Mouse (Mus musculus) CH12.LX (cell line): ENCODE data around the gene Mmp10. TPM values are rescaled to one million over a fixed set of nuclear protein-coding genes. Genes with fewer than 3 reads are reported as not detected.
A peak's percentile ranks its signal among the peaks of the same experiment; 100 is the strongest.

ENCODE experiments used
- DNase-seq: peaks from one replicate; pipeline ENCODE4 v3.0.0-alpha.2; 2013; ENCODE audit errors: extremely low read depth
- H3K27ac ChIP-seq: 2 replicates; pipeline ENCODE4 v1.5.1; 2012; ENCODE audit warnings: low read depth, mild to moderate bottlenecking, control low read depth, moderate library complexity; ENCODE audit not compliant: insufficient read depth
- H3K27me3 ChIP-seq: replicated peaks from 2 replicates; pipeline ENCODE3; 2012; ENCODE audit warnings: inconsistent platforms
- H3K36me3 ChIP-seq, 2 experiments: replicated peaks in 1 of 2; 2 replicates each; pipeline versions ENCODE3 to v1.6.1; 2012; ENCODE audit warnings: inconsistent platforms in 1 of 2, low read length in 1 of 2, mild to moderate bottlenecking in 1 of 2, mixed read lengths in 1 of 2, moderate library complexity in 1 of 2; ENCODE audit not compliant: control insufficient read depth in 1 of 2, insufficient read depth in 1 of 2
- H3K4me1 ChIP-seq, 2 experiments: 2 replicates each; pipeline ENCODE4 v1.6.1; 2012; ENCODE audit warnings: inconsistent platforms in 1 of 2, moderate library complexity in 1 of 2; ENCODE audit not compliant: insufficient read depth in 2 of 2, control insufficient read depth in 1 of 2
- H3K4me2 ChIP-seq: 2 replicates; pipeline ENCODE4 v1.6.1; 2012; ENCODE audit warnings: low read depth, mild to moderate bottlenecking, control low read depth; ENCODE audit not compliant: poor library complexity, insufficient read depth, severe bottlenecking
- H3K4me3 ChIP-seq, 3 experiments: fragments of 150-350 bp in 1 of 3; sonication (generic) in 1 of 3; replicated peaks in 1 of 3; 2 replicates each; pipeline versions ENCODE3 to v1.5.1; 2011 to 2012; ENCODE audit warnings: low read depth in 2 of 3, low read length in 2 of 3, mild to moderate bottlenecking in 2 of 3, moderate library complexity in 2 of 3, control low read depth in 1 of 3, improper control_type of control experiment in 1 of 3, inconsistent platforms in 1 of 3, mixed read lengths in 1 of 3; ENCODE audit not compliant: poor library complexity in 1 of 3
- H3K79me2 ChIP-seq: replicated peaks from 2 replicates; pipeline ENCODE4 v1.6.1; 2012; ENCODE audit warnings: mild to moderate bottlenecking, moderate library complexity; ENCODE audit not compliant: control insufficient read depth, poor library complexity, insufficient read depth, severe bottlenecking; ENCODE audit errors: extremely low read depth
- H3K9ac ChIP-seq: 2 replicates; pipeline ENCODE4 v1.6.1; 2012; ENCODE audit warnings: low read depth, mild to moderate bottlenecking, control low read depth, moderate library complexity; ENCODE audit not compliant: insufficient read depth
- H3K9me3 ChIP-seq: replicated peaks from 2 replicates; pipeline ENCODE3; 2012; ENCODE audit warnings: low read length, inconsistent platforms, mixed read lengths
- CHD1 ChIP-seq: IDR thresholded peaks from 2 replicates; pipeline ENCODE4 v1.6.1; 2012; ENCODE audit warnings: low read depth, low read length, improper control_type of control experiment, inconsistent platforms
- CHD2 ChIP-seq: IDR thresholded peaks from 2 replicates; pipeline ENCODE4 v1.6.1; 2011; ENCODE audit warnings: low read length, improper control_type of control experiment
- E2F4 ChIP-seq: IDR thresholded peaks from 2 replicates; pipeline ENCODE4 v1.6.1; 2011; ENCODE audit warnings: low read depth, low read length, improper control_type of control experiment; ENCODE audit not compliant: insufficient replicate concordance
- ELF1 ChIP-seq: IDR thresholded peaks from 2 replicates; pipeline ENCODE4 v1.6.1; 2014; ENCODE audit warnings: low read depth, mild to moderate bottlenecking, inconsistent platforms, low read length, improper control_type of control experiment
- EP300 ChIP-seq: IDR thresholded peaks from 2 replicates; pipeline ENCODE4 v1.6.1; 2011; ENCODE audit warnings: low read length, improper control_type of control experiment
- ETS1 ChIP-seq: conservative IDR thresholded peaks from 2 replicates; pipeline ENCODE4 v1.6.1; 2012; ENCODE audit warnings: low read depth, mild to moderate bottlenecking, inconsistent platforms, low read length, improper control_type of control experiment, moderate library complexity
- GABPA ChIP-seq: IDR thresholded peaks from 2 replicates; pipeline ENCODE4 v1.6.1; 2012; ENCODE audit warnings: low read depth, low read length, improper control_type of control experiment, inconsistent platforms; ENCODE audit not compliant: insufficient replicate concordance
- HCFC1 ChIP-seq: IDR thresholded peaks from 2 replicates; pipeline ENCODE4 v1.6.1; 2012; ENCODE audit warnings: low read depth, mild to moderate bottlenecking, inconsistent platforms, low read length, improper control_type of control experiment
- JUN ChIP-seq: IDR thresholded peaks from 2 replicates; pipeline ENCODE4 v1.6.1; 2011; ENCODE audit warnings: low read depth, mild to moderate bottlenecking, low read length, improper control_type of control experiment, moderate library complexity; ENCODE audit not compliant: insufficient read depth
- JUND ChIP-seq: conservative IDR thresholded peaks from 2 replicates; pipeline ENCODE4 v1.6.1; 2011; ENCODE audit warnings: low read depth, low read length, improper control_type of control experiment
- KAT2A ChIP-seq: IDR thresholded peaks from 2 replicates; pipeline ENCODE4 v1.6.1; 2012; ENCODE audit warnings: low read length, improper control_type of control experiment, inconsistent platforms; ENCODE audit not compliant: insufficient replicate concordance
- MAFK ChIP-seq: IDR thresholded peaks from 2 replicates; pipeline ENCODE4 v1.6.1; 2011; ENCODE audit warnings: low read length, improper control_type of control experiment; ENCODE audit not compliant: insufficient replicate concordance
- MAX ChIP-seq: IDR thresholded peaks from 2 replicates; pipeline ENCODE4 v1.6.1; 2011; ENCODE audit warnings: low read length, improper control_type of control experiment
- MAZ ChIP-seq: IDR thresholded peaks from 2 replicates; pipeline ENCODE4 v1.6.1; 2012; ENCODE audit warnings: low read depth, mild to moderate bottlenecking, inconsistent platforms, low read length, improper control_type of control experiment, moderate library complexity
- MEF2A ChIP-seq: IDR thresholded peaks from 2 replicates; pipeline ENCODE4 v1.6.1; 2014; ENCODE audit warnings: low read depth, mild to moderate bottlenecking, inconsistent platforms, low read length, improper control_type of control experiment, borderline replicate concordance
- MXI1 ChIP-seq: IDR thresholded peaks from 2 replicates; pipeline ENCODE4 v1.6.1; 2011; ENCODE audit warnings: mild to moderate bottlenecking, low read depth, low read length, improper control_type of control experiment
- MYC ChIP-seq: IDR thresholded peaks from 2 replicates; pipeline ENCODE4 v1.6.1; 2011; ENCODE audit warnings: low read depth, mild to moderate bottlenecking, improper control_type of control experiment, low read length
- NELFE ChIP-seq: IDR thresholded peaks from 2 replicates; pipeline ENCODE4 v1.6.1; 2011; ENCODE audit warnings: low read depth, low read length, improper control_type of control experiment
- PAX5 ChIP-seq: IDR thresholded peaks from 2 replicates; pipeline ENCODE4 v1.6.1; 2012; ENCODE audit warnings: low read length, inconsistent platforms, mixed read lengths
- POLR2A ChIP-seq: IDR thresholded peaks from 2 replicates; pipeline ENCODE4 v1.6.1; 2011; ENCODE audit warnings: low read depth, mild to moderate bottlenecking, improper control_type of control experiment, low read length
- POLR2AphosphoS2 ChIP-seq: IDR thresholded peaks from 2 replicates; pipeline ENCODE4 v1.6.1; 2011; ENCODE audit warnings: low read depth, low read length, improper control_type of control experiment
- RAD21 ChIP-seq: IDR thresholded peaks from 2 replicates; pipeline ENCODE4 v1.6.1; 2011; ENCODE audit warnings: low read depth, mild to moderate bottlenecking, low read length, improper control_type of control experiment, moderate library complexity
- RCOR1 ChIP-seq: conservative IDR thresholded peaks from 2 replicates; pipeline ENCODE4 v1.6.1; 2012; ENCODE audit warnings: low read depth, mild to moderate bottlenecking, inconsistent platforms, low read length, improper control_type of control experiment
- TBP ChIP-seq: conservative IDR thresholded peaks from 2 replicates; pipeline ENCODE4 v1.6.1; 2011; ENCODE audit warnings: low read depth, low read length, improper control_type of control experiment
- TCF12 ChIP-seq: IDR thresholded peaks from 2 replicates; pipeline ENCODE4 v1.6.1; 2014; ENCODE audit warnings: low read depth, mild to moderate bottlenecking, inconsistent platforms, low read length, improper control_type of control experiment
- UBTF ChIP-seq: IDR thresholded peaks from 2 replicates; pipeline ENCODE4 v1.6.1; 2012; ENCODE audit warnings: low read depth, mild to moderate bottlenecking, inconsistent platforms, low read length, improper control_type of control experiment, moderate library complexity
- USF1 ChIP-seq: IDR thresholded peaks from 2 replicates; pipeline ENCODE4 v1.6.1; 2014; ENCODE audit warnings: low read depth, mild to moderate bottlenecking, inconsistent platforms, low read length, improper control_type of control experiment
- USF2 ChIP-seq: conservative IDR thresholded peaks from 2 replicates; pipeline ENCODE4 v1.6.1; 2011; ENCODE audit warnings: low read depth, low read length, improper control_type of control experiment
- ZC3H11A ChIP-seq: IDR thresholded peaks from 2 replicates; pipeline ENCODE4 v1.6.1; 2012; ENCODE audit warnings: low read depth, mild to moderate bottlenecking, inconsistent platforms, low read length, improper control_type of control experiment
- ZMIZ1 ChIP-seq: IDR thresholded peaks from 2 replicates; pipeline ENCODE4 v1.6.1; 2012; ENCODE audit warnings: low read depth, mild to moderate bottlenecking, inconsistent platforms, low read length, improper control_type of control experiment
- ZNF384 ChIP-seq: IDR thresholded peaks from 2 replicates; pipeline ENCODE4 v1.6.1; 2012; ENCODE audit warnings: low read depth, low read length, improper control_type of control experiment, inconsistent platforms
- dilution Hi-C: fragments of 300-500 bp; cut with MboI; formaldehyde crosslinking; loops from 2 replicates; pipeline ENCODE4 v1.14.3; 2020; ENCODE audit warnings: low sequenced_read_pairs; ENCODE audit not compliant: extremely low pct_unique_long_range_greater_than_20kb, extremely low pct_ligation_motif_present
- in situ Hi-C: fragments of 300-500 bp; cut with MboI; formaldehyde crosslinking; loops from 3 replicates; pipeline ENCODE4 v1.14.3; 2019; ENCODE audit warnings: low sequenced_read_pairs, low pct_ligation_motif_present, low pct_unique_long_range_greater_than_20kb, mixed read lengths
- polyA plus RNA-seq: library from polyadenylated mRNA; unstranded; fragments of >175 nt; gene quantifications from 2 replicates; pipeline ENCODE4 v1.2.1, GENCODE M21; 2012; ENCODE audit warnings: low read depth; ENCODE audit not compliant: insufficient read length
- total RNA-seq, 2 experiments: library from RNA; depleted of rRNA; stranded (reverse); fragments of 300-350 nt in 1 of 2; fragments of >200 nt in 1 of 2; gene quantifications; 2 replicates each; pipeline ENCODE4 v1.2.3; 2012 to 2014

Gene Mmp10
- total and polyA plus RNA-seq, 3 experiments = 1.4 to 4.2 (median 1.9) TPM

DNA sequence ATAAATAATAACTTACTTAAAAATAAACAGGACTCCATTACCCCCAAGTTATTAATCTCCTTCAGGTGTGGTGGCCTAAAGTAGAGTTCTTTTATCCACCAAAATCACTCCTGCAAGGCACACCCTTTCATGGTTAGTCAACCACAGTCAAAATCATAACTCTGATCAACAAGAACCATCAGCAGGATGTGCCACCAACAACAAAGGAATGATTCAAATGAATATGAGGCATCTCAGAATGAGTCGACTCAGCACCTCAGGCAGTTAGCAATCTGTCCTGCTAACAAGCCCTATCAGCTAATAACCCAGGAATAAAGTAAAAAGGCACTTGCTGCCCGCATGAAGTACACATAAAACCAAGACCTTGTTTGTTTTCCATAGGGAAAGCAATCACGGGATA, 1.0 kb upstream of the Mmp10 start:
- no peak for TF ChIP-seq POLR2AphosphoS2
- TF ChIP-seq E2F4 = no peak
- TF ChIP-seq MAFK = peak; percentile 53; the same call in 1 of the 2 replicates
- no peak for TF ChIP-seq TCF12
- in situ Hi-C loops = no loop called here
- Histone ChIP-seq H3K36me3 (no peaks in the 10 kb centered on the region), H3K27ac (no peak overlapping the region), H3K4me1 (peaks cover 6 to 31% of the 10 kb centered on the region in 2 experiments; a peak in 3 of 4 replicates), H3K9ac (no peak overlapping the region), H3K79me2 (no peaks in the 10 kb centered on the region), H3K27me3 (no peaks in the 10 kb centered on the region), H3K4me3 (no peak overlapping the region), H3K9me3 (peaks cover 2% of the 10 kb centered on the region), H3K4me2 (no peak overlapping the region)
- dilution Hi-C loops = no loop called here
- DNase-seq = no peak

DNA sequence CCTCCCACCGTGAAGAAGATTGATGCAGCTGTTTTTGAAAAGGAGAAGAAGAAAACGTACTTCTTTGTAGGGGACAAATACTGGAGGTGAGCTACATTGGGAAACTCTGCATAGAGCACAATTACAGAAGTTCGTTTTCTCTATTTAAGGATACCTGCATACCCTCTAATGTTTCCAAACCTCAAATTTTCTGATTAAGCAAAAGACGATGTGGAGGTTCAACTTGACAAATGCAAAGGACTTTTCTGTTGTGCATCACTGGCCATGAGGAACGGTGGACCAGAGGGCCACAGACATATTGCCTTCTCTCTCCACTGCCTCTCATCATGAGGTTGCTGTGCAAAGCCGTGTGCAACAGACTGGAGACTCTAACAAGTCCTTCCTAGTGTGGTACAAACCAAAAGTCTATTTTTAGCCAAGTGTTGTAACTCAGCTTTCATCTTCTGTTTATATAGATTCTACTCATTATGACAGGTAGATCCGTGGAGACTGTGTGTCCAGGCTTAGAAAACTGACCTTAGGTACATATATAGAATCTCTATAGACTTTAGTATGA, 5.2 kb downstream of the Mmp10 start:
- Histone ChIP-seq H3K9ac (0 out of 2 replicates have a peak overlapping the region, but pooled peaks have one; percentile 44), H3K27me3 (no peaks in the 10 kb centered on the region), H3K9me3 (no peaks in the 10 kb centered on the region), H3K4me1 (peaks cover 11 to 52% of the 10 kb centered on the region in 2 experiments), H3K79me2 (no peaks in the 10 kb centered on the region), H3K4me3 (no peak overlapping the region), H3K36me3 (no peaks in the 10 kb centered on the region), H3K4me2 (peak overlapping the region; percentile 9), H3K27ac (peak overlapping the region; percentile 28)
- dilution Hi-C loops (no loop called here), in situ Hi-C loops (no loop called here)
- peak; percentile 75 for DNase-seq
- TF ChIP-seq ZNF384 (no peak), JUN (no peak), ZMIZ1 (no peak), EP300 (peak; percentile 66), POLR2A (no peak), HCFC1 (no peak), ZC3H11A (no peak), PAX5 (no peak), MYC (0 out of 2 replicates have a peak, but pooled peaks have one; percentile 35), CHD2 (0 out of 2 replicates have a peak, but pooled peaks have one; percentile 27), ETS1 (peak; percentile 49), GABPA (no peak), MAX (peak; percentile 58; the same call in 1 of the 2 replicates), RCOR1 (no peak), UBTF (no peak), CHD1 (no peak), JUND (peak; percentile 42; the same call in 1 of the 2 replicates), KAT2A (0 out of 2 replicates have a peak, but pooled peaks have one; percentile 37), ELF1 (0 out of 2 replicates have a peak, but pooled peaks have one; percentile 3), POLR2AphosphoS2 (no peak), USF2 (no peak), USF1 (no peak), NELFE (0 out of 2 replicates have a peak, but pooled peaks have one; percentile 20), MEF2A (peak; percentile 86), MXI1 (no peak), TBP (no peak), TCF12 (peak; percentile 56), RAD21 (no peak; the same call in 1 of the 2 replicates), MAZ (0 out of 2 replicates have a peak, but pooled peaks have one; percentile 15), E2F4 (no peak)
